Mouse (Mus musculus) olfactory bulb, adult 2 months (tissue): ENCODE measurements around the gene Rybp. TPM values are rescaled to one million over a fixed set of nuclear protein-coding genes. Genes with fewer than 3 reads are reported as not detected.

Experiments used
- H3K27ac ChIP-seq: fragments of 200-500 bp; 2 replicates; pipeline ENCODE4 v1.5.1; 2012; ENCODE audit warnings: low read depth, low read length; ENCODE audit not compliant: insufficient read depth
- H3K4me1 ChIP-seq: fragments of 200-500 bp; 2 replicates; pipeline ENCODE4 v1.6.1; 2012; ENCODE audit warnings: low read length; ENCODE audit not compliant: control insufficient read depth, insufficient read depth
- H3K4me3 ChIP-seq: fragments of 200-500 bp; 2 replicates; pipeline ENCODE4 v1.5.1; 2012; ENCODE audit warnings: mild to moderate bottlenecking, low read depth, low read length, moderate library complexity; ENCODE audit not compliant: insufficient read depth
- CTCF ChIP-seq: fragments of 200-500 bp; IDR thresholded peaks from 2 replicates; pipeline ENCODE4 v1.5.1; 2012; ENCODE audit warnings: low read depth, mild to moderate bottlenecking, low read length, moderate library complexity; ENCODE audit not compliant: insufficient read depth
- POLR2A ChIP-seq: fragments of 200-500 bp; IDR thresholded peaks from 2 replicates; pipeline ENCODE4 v1.6.1; 2012; ENCODE audit warnings: mild to moderate bottlenecking, low read depth, low read length, moderate library complexity; ENCODE audit not compliant: insufficient read depth
- WGBS: fragments of 180-500 bp; shearing (Covaris S2); methylation state at CpG from one replicate; pipeline ENCODE4 v1.1.7; 2018; 5-methylcytosine and 5-hydroxymethylcytosine counted together
- polyA plus RNA-seq: library from polyadenylated mRNA; stranded (reverse); fragments of >200 nt; gene quantifications from 2 replicates; pipeline ENCODE4 v1.2.4, GENCODE M21; 2012; ENCODE audit warnings: low replicate concordance; ENCODE audit not compliant: missing spikeins, insufficient read depth, insufficient read length

Rybp gene
- polyA plus RNA-seq, 1 experiment, result not detected

DNA sequence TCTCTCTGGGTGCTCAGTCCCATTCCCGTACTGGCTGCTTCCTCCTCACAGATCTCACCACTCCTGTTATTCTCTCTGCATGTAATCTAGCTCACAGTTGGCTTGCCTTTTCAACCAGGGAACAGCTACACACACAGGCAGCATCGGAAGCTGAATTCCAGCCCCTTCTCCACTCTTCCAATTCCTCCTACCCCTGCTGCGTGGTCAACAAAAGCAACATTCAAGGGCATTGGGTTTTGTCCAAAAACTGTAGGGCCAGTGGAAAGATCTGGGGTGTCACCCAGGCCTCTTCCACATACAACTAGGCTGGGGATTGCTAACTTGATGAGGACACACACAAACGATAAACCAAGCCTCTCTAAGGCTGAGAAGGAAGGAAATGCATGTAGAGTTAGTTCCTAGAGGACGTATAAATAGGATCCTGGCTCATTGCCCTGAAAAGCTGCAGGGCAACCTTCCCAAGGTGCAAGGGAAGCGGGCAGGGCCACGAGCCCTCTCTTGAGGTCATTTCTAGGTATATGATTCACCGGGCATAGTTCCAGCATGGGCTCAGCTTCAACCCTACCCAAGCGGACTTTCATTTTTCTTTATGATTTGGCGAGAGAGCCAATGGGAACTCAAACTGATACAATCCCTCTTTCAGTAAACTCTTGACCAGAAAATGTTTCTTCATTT, 36.6 kb upstream of the Rybp start:
- 72% methylated on average over 10 of the region's 10 CpGs for WGBS
- H3K4me1 ChIP-seq, result no peaks in the 10 kb centered on the region
- no peak for TF ChIP-seq POLR2A
- no peak for TF ChIP-seq CTCF

DNA sequence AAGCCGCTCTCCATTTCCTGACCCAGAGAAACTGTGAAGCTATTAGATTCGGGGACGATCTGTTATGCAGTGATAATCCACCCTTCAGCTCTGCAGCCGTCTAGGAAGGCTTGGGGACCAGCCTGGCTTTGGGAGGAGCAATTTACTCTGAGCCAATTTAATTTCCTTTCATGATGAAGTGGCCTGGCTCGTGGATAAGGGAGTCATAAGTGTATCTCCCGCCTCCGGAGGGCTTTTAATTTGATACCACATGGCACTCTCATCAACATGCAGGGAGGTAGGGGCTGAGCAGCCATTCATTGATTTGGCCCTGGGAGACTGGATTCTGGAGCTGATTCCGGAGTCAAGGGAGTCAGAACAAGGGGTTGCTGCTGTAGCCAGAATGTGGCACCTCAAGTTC, 35.3 kb upstream of the Rybp start:
- TF ChIP-seq POLR2A (no peak), CTCF (no peak)
- H3K4me3 ChIP-seq, result no peak overlapping the region
- no peaks in the 10 kb centered on the region for H3K4me1 ChIP-seq
- no peak overlapping the region for H3K27ac ChIP-seq
- 59% methylated on average over 8 of the region's 8 CpGs for whole genome bisulfite sequencing

More for the DNA sequence above, 36.6 kb upstream of the Rybp start:
- Histone ChIP-seq H3K4me3 (no peak overlapping the region), H3K27ac (no peak overlapping the region)

DNA sequence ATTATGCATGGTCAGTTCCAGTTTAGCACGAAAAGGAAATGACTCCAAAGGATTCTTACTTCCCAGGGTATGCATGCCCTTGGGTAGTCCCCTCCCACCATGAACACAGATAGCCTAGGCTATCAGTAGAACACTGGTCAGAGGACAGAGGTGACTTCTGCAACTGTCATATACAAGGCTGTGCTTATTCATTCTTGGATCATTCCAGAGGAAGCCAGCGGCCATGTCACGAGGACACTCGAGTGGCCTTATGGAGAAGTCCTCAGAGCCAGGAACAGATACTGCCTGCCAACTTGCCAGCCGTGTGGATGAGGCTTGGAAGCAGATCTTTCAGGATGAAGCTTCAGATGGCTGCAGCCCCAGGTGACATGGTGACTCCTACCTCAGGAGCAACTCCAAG, 34.9 kb upstream of the Rybp start:
- Histone ChIP-seq H3K4me3 (no peak overlapping the region), H3K4me1 (no peaks in the 10 kb centered on the region), H3K27ac (no peak overlapping the region)
- TF ChIP-seq POLR2A (no peak), CTCF (no peak)
- WGBS, result 81% methylated on average over 5 of the region's 5 CpGs

DNA sequence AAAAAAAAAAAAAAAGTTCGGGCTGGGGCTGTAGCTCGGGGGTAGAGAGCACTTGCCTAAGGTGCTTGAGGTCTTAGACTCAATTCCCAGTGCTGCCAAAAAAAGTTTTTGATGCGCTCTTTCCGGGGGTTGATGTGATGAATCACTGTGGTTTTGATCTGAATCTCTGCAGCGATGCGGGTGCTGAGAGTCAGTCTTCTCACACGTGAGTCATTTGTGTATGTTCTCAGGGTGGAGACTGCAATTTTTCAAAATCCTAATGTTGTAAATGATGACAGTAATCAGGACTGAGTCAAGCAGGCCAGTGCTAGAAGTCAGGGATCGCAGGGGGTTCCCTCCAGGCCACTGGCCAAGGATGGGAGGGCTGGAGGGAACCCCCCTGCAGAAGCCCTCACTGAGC, 26.9 kb upstream of the Rybp start:
- no peak for TF ChIP-seq POLR2A
- no peak for TF ChIP-seq CTCF
- Histone ChIP-seq H3K27ac (no peak overlapping the region), H3K4me3 (no peak overlapping the region), H3K4me1 (no peaks in the 10 kb centered on the region)
- 45% methylated on average over 8 of the region's 8 CpGs for WGBS

DNA sequence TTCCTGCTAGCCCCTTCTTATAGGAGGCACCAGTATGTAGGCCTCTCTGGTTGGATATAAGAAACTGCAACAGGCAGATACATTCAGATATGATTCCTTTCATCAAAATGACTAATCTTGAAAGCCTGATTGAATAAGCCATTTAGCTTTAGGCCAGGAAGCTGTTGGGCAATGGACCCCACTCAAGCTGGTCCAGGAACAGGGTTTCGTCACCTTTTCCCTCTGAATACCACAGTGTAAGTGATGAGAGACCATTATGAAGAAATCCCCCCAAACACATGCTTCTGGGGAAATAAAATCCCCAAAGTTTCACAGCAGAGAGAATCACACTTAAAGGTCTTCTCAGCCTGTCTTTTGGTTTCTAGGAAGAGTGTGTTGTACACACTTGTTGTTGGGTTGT, 23.9 kb upstream of the Rybp start:
- WGBS, result 97% methylated on average over 1 of the region's 1 CpGs
- Histone ChIP-seq H3K4me1 (no peaks in the 10 kb centered on the region), H3K27ac (no peak overlapping the region), H3K4me3 (no peak overlapping the region)
- TF ChIP-seq CTCF (no peak), POLR2A (no peak)

DNA sequence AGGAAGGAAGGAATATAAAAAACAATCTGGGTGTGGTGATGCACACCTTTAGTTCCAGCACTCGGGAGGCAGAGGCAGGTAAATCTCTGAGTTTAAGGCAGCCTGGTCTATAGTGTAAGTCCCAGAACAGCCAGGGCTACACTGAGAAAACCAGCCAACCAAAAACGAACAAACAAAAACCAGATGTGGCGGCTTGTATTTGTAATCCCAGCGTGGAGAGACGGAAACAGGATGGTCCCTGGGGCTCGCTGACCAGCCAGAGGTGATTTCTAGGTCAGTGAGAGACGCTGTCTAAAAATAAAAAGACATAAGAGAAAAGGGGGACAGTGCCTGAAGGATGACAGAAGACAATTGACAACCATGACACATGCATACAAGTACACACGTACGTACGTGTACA, 17.5 kb upstream of the Rybp start:
- WGBS, result 89% methylated on average over 10 of the region's 10 CpGs
- Histone ChIP-seq H3K27ac (no peak overlapping the region), H3K4me1 (no peaks in the 10 kb centered on the region), H3K4me3 (no peak overlapping the region)
- TF ChIP-seq POLR2A (no peak), CTCF (no peak)

DNA sequence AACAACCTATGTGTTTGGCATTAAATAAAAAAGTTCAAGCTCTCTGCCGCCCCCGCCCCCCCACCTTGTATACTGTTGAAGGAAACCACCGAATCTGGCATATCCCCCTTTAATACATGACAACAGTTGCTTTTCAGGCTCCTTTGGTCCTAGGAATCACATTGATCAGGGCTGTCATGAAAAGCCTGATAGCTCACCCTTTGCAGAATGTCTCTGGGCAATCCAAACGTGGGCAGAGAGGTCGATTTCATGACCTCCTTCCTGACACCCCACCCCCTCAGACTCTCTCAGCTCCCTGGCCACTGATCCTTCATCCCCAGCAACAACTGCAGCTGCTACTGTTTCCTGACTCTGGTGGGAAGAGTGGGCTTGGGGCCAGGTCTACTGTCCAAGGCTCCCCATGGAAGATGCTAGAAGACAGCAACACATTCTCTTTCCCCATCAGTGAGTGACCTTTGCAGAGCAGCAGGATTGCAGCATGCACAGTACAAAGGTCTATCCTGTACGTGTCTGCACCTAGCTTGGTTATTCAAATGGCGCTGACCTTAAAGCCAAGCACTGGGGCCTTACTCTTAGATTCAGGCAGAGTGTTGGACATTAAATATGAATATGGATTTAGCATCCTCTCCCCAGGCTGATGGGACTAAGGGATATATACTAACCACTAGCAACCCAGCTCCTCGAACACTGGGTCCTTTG, 14.3 kb upstream of the Rybp start:
- Histone ChIP-seq H3K27ac (no peak overlapping the region), H3K4me1 (0 out of 2 replicates have a peak, but pooled peaks cover 2% of the 10 kb centered on the region), H3K4me3 (no peak overlapping the region)
- TF ChIP-seq POLR2A (no peak), CTCF (no peak)
- WGBS, result 79% methylated on average over 8 of the region's 8 CpGs

DNA sequence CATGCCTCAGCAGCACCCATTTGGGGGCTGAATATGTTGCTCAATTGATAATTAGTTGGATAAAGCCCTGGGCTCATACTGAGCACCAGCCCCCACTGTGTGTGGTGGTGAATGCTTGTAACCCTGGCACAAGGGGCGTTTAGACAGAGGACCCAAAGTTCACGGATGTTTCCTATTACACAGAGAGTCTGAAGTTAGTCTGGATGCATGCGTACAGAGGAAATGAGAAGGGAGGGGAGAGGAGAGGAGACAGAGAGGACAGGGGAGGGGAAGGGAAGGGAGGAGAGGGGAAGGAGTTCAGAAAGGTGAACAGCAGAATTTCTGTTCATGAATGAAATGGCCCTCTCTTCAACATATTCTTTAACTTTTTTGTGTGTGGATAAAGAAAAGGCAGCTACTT, 13.5 kb upstream of the Rybp start:
- 56% methylated on average over 3 of the region's 3 CpGs for WGBS
- Histone ChIP-seq H3K4me3 (no peak overlapping the region), H3K4me1 (0 out of 2 replicates have a peak, but pooled peaks cover 2% of the 10 kb centered on the region), H3K27ac (no peak overlapping the region)
- TF ChIP-seq POLR2A (no peak), CTCF (no peak)

DNA sequence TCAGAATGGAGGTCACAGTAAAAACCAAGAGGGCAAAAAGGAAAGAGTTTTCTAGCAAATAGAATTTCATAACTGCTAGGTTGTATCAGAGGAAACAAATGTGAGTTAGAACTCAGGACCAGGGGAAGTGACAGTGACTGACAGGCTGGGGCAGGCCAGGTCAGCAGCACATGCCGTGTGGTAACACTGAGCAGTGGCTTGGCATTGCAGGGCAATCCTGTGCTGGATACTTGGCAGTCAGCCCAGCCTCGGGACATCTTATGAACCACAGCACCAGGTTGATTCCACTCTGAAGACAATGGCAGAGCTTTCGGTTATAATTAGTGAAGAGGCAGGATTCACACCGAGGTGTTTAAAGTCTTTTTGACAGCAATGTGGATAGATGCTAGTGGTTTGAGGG, 11.7 kb upstream of the Rybp start:
- 0 out of 2 replicates have a peak, but pooled peaks cover 2% of the 10 kb centered on the region for H3K4me1 ChIP-seq
- 65% methylated on average over 4 of the region's 4 CpGs for WGBS
- TF ChIP-seq POLR2A, result no peak
- TF ChIP-seq CTCF, result no peak
- no peak overlapping the region for H3K27ac ChIP-seq
- no peak overlapping the region for H3K4me3 ChIP-seq
